Comparison of ENCODE assay signal across 12 mouse cellular contexts in genomic region chr5:33239111-33239714, GRCm38 (mm10). TPM values are rescaled to one million over a fixed set of nuclear protein-coding genes. Genes with fewer than 3 reads are reported as not detected.
DNase-seq lines count a peak whose midpoint lies in the region; ATAC-seq and TF ChIP-seq lines count a peak whose summit lies in the region.
"Had no signal": no experiment of that assay in that cellular context is flagged by ENCODE, and none has a peak within 500 bp of the region (broad histone marks: within the 10 kb centered on the region; RNA-seq: fewer than 3 reads in every experiment).

No protein-coding gene starts in this region.

- 0 out of 2 replicates have a peak, but pooled peaks cover 3% of the 10 kb centered on the region for H3K36me3 ChIP-seq in forebrain, embryonic 16.5 days (ENCODE audit: control insufficient read depth, insufficient read depth)
- peaks cover 24% of the 10 kb centered on the region for H3K36me3 ChIP-seq in forebrain, postnatal 0 days (ENCODE audit: insufficient read depth)
- peaks cover 32% of the 10 kb centered on the region for H3K36me3 ChIP-seq in hindbrain, embryonic 10.5 days
- H3K36me3 ChIP-seq in hindbrain, embryonic 16.5 days (ENCODE audit: control insufficient read depth, insufficient read depth, low read length) = no peaks in the 10 kb centered on the region
- H3K36me3 ChIP-seq in stomach, embryonic 15.5 days = no peaks in the 10 kb centered on the region

- no peak overlapping the region for H3K9ac ChIP-seq in forebrain, embryonic 16.5 days (replicated peaks; ENCODE audit: low read depth, low read length)
- H3K9ac ChIP-seq in forebrain, postnatal 0 days = no peak overlapping the region
- no peak overlapping the region for H3K9ac ChIP-seq in hindbrain, embryonic 16.5 days (ENCODE audit: low read depth, low read length)
- H3K9ac ChIP-seq in stomach, embryonic 15.5 days = no peak overlapping the region
- H3K9ac ChIP-seq: lung, embryonic 14.5 days; neural tube, embryonic 12.5 days had no signal

- WGBS in forebrain, embryonic 16.5 days = 77% methylated on average over 3 of the region's 3 CpGs
- 80% methylated on average over 3 of the region's 3 CpGs for WGBS in forebrain, postnatal 0 days
- WGBS in hindbrain, embryonic 10.5 days = 80% methylated on average over 3 of the region's 3 CpGs
- 80% methylated on average over 3 of the region's 3 CpGs for WGBS in hindbrain, embryonic 16.5 days
- 59% methylated on average over 3 of the region's 3 CpGs for WGBS in stomach, embryonic 15.5 days

- H3K4me1 ChIP-seq in forebrain, embryonic 16.5 days (replicated peaks; ENCODE audit: control insufficient read depth, insufficient read depth, low read length) = no peaks in the 10 kb centered on the region; the same call in 1 of the 2 replicates
- no peaks in the 10 kb centered on the region for H3K4me1 ChIP-seq in forebrain, postnatal 0 days (ENCODE audit: insufficient read depth)
- H3K4me1 ChIP-seq in hindbrain, embryonic 10.5 days (replicated peaks) = 0 out of 2 replicates have a peak, but pooled peaks cover 4% of the 10 kb centered on the region
- peaks cover 4% of the 10 kb centered on the region for H3K4me1 ChIP-seq in hindbrain, embryonic 16.5 days (ENCODE audit: control insufficient read depth, insufficient read depth, low read depth, low read length)
- peaks cover 2% of the 10 kb centered on the region; the same call in 1 of the 2 replicates for H3K4me1 ChIP-seq in embryonic fibroblast, embryonic 13.5 days (ENCODE audit: control insufficient read depth, insufficient read depth, low read length)
- H3K4me1 ChIP-seq in stomach, embryonic 15.5 days = peaks cover 33% of the 10 kb centered on the region
- H3K4me1 ChIP-seq: neural tube, embryonic 12.5 days had no signal

- no peak overlapping the region for H3K27ac ChIP-seq in forebrain, embryonic 16.5 days (ENCODE audit: low read length)
- H3K27ac ChIP-seq in forebrain, postnatal 0 days (ENCODE audit: low read depth, low read length) = no peak overlapping the region
- 0 out of 2 replicates have a peak overlapping the region, but pooled peaks have one; percentile 12 for H3K27ac ChIP-seq in hindbrain, embryonic 10.5 days
- H3K27ac ChIP-seq in hindbrain, embryonic 16.5 days (ENCODE audit: low read depth, low read length) = no peak overlapping the region
- peak overlapping the region; percentile 58; the same call in 1 of the 2 replicates for H3K27ac ChIP-seq in embryonic fibroblast, embryonic 13.5 days (ENCODE audit: insufficient read depth, low read length)
- H3K27ac ChIP-seq in stomach, embryonic 15.5 days = peak overlapping the region; percentile 74
- H3K27ac ChIP-seq: neural tube, embryonic 12.5 days had no signal

- TF ChIP-seq POLR2A in embryonic fibroblast, embryonic 13.5 days (IDR thresholded peaks at IDR 0.05; ENCODE audit: low read depth, low read length) = no peak

- no peak for DNase-seq in forebrain, postnatal 0 days
- DNase-seq in hindbrain, embryonic 10.5 days (ENCODE audit: low spot score) = no peak
- no peak for DNase-seq in embryo, embryonic 11 days
- no peak for DNase-seq in gastrocnemius, postnatal 25 days
- DNase-seq: kidney, adult 8-10 months; lung, embryonic 14.5 days had no signal

- H3K4me2 ChIP-seq in forebrain, embryonic 16.5 days (ENCODE audit: low read length) = no peak overlapping the region
- no peak overlapping the region for H3K4me2 ChIP-seq in forebrain, postnatal 0 days (ENCODE audit: low read depth)
- no peak overlapping the region for H3K4me2 ChIP-seq in hindbrain, embryonic 16.5 days (ENCODE audit: low read length)
- no peak overlapping the region for H3K4me2 ChIP-seq in stomach, embryonic 15.5 days
- H3K4me2 ChIP-seq: lung, embryonic 14.5 days; neural tube, embryonic 12.5 days had no signal

- 0 out of 2 replicates have a peak, but pooled peaks have one; percentile 22 for ATAC-seq in forebrain, embryonic 16.5 days
- ATAC-seq in forebrain, postnatal 0 days = no peak
- ATAC-seq in hindbrain, embryonic 16.5 days = no peak
- no peak for ATAC-seq in stomach, embryonic 15.5 days (ENCODE audit: insufficient read depth, low FRiP score, low read depth)
- ATAC-seq: midbrain, embryonic 16.5 days had no signal

- H3K9me3 ChIP-seq in forebrain, embryonic 16.5 days (ENCODE audit: control insufficient read depth, low read length) = no peaks in the 10 kb centered on the region
- no peaks in the 10 kb centered on the region for H3K9me3 ChIP-seq in forebrain, postnatal 0 days (ENCODE audit: low read length)
- H3K9me3 ChIP-seq in hindbrain, embryonic 10.5 days = no peaks in the 10 kb centered on the region
- H3K9me3 ChIP-seq in hindbrain, embryonic 16.5 days (ENCODE audit: control insufficient read depth, low read length) = no peaks in the 10 kb centered on the region
- H3K9me3 ChIP-seq in stomach, embryonic 15.5 days = no peaks in the 10 kb centered on the region
- H3K9me3 ChIP-seq: neural tube, embryonic 12.5 days had no signal

- H3K27me3 ChIP-seq in forebrain, embryonic 16.5 days (replicated peaks; ENCODE audit: control insufficient read depth, insufficient read depth, low read length) = no peaks in the 10 kb centered on the region
- H3K27me3 ChIP-seq in forebrain, postnatal 0 days (ENCODE audit: insufficient read depth, low read length) = no peaks in the 10 kb centered on the region
- H3K27me3 ChIP-seq in hindbrain, embryonic 10.5 days (ENCODE audit: insufficient read depth, poor library complexity, severe bottlenecking) = no peaks in the 10 kb centered on the region
- H3K27me3 ChIP-seq in hindbrain, embryonic 16.5 days (replicated peaks; ENCODE audit: control insufficient read depth, insufficient read depth, low read length) = no peaks in the 10 kb centered on the region
- H3K27me3 ChIP-seq in stomach, embryonic 15.5 days (replicated peaks) = no peaks in the 10 kb centered on the region
- H3K27me3 ChIP-seq: neural tube, embryonic 12.5 days had no signal

- H3K4me3 ChIP-seq in forebrain, embryonic 16.5 days (replicated peaks; ENCODE audit: low read length) = no peak overlapping the region
- H3K4me3 ChIP-seq in forebrain, postnatal 0 days (ENCODE audit: low read depth, low read length) = no peak overlapping the region
- no peak overlapping the region for H3K4me3 ChIP-seq in hindbrain, embryonic 10.5 days
- no peak overlapping the region for H3K4me3 ChIP-seq in hindbrain, embryonic 16.5 days (ENCODE audit: low read length)
- no peak overlapping the region for H3K4me3 ChIP-seq in embryonic fibroblast, embryonic 13.5 days (ENCODE audit: insufficient read depth, low read length)
- H3K4me3 ChIP-seq in stomach, embryonic 15.5 days (replicated peaks) = no peak overlapping the region
- H3K4me3 ChIP-seq: neural tube, embryonic 12.5 days had no signal

- no peak for TF ChIP-seq CTCF in forebrain, postnatal 0 days (IDR thresholded peaks at IDR 0.05; ENCODE audit: low read depth)
- TF ChIP-seq CTCF in embryonic fibroblast, embryonic 13.5 days (IDR thresholded peaks at IDR 0.05; ENCODE audit: borderline replicate concordance, insufficient read depth, low read length) = no peak

RNA-seq across cellular contexts. Expression of gene Spon2, which starts 21.0 kb away (rescaled TPM):
- 3.7 and 5.0 TPM in 2 replicates for polyA plus RNA-seq in forebrain, embryonic 16.5 days (2015; fragmentation: Nextera tagmentation; extraction: Ambion mirVana)
- 4.3 and 5.1 TPM in 2 replicates for total RNA-seq in forebrain, postnatal 0 days (2014; rRNA removed)
- 2.3 and 2.5 TPM in 2 replicates for polyA plus RNA-seq in forebrain, postnatal 0 days (2015; fragmentation: Nextera tagmentation; extraction: Ambion mirVana)
- 3.1 and 4.6 TPM in 2 replicates for polyA plus RNA-seq in hindbrain, embryonic 10.5 days (2016; fragmentation: Nextera tagmentation; extraction: Ambion mirVana)
- 4.7 and 6.2 TPM in 2 replicates for polyA plus RNA-seq in hindbrain, embryonic 16.5 days (2015; fragmentation: Nextera tagmentation; extraction: Ambion mirVana)
- 4.7 and 6.4 TPM in 2 replicates for polyA plus RNA-seq in embryonic fibroblast, embryonic 13.5 days (2011; ENCODE audit: insufficient read length, low read depth, missing spikeins)
- 38.2 and 41.8 TPM in 2 replicates for polyA plus RNA-seq in stomach, embryonic 15.5 days (2015; fragmentation: Nextera tagmentation; extraction: Ambion mirVana)
- total RNA-seq in gastrocnemius, postnatal 25 days (2021) = 1 to 10 TPM; 2.4 to 9.1 TPM

RNA-seq across cellular contexts. Expression of gene Ctbp1, which starts 35.6 kb away (rescaled TPM):
- polyA plus RNA-seq in forebrain, embryonic 16.5 days (2015; fragmentation: Nextera tagmentation; extraction: Ambion mirVana) = 496 and 540 TPM in 2 replicates
- 417 and 478 TPM in 2 replicates for total RNA-seq in forebrain, postnatal 0 days (2014; rRNA removed)
- 350 and 388 TPM in 2 replicates for polyA plus RNA-seq in forebrain, postnatal 0 days (2015; fragmentation: Nextera tagmentation; extraction: Ambion mirVana)
- polyA plus RNA-seq in hindbrain, embryonic 10.5 days (2016; fragmentation: Nextera tagmentation; extraction: Ambion mirVana) = 466 and 504 TPM in 2 replicates
- 402 and 446 TPM in 2 replicates for polyA plus RNA-seq in hindbrain, embryonic 16.5 days (2015; fragmentation: Nextera tagmentation; extraction: Ambion mirVana)
- 133 and 175 TPM in 2 replicates for polyA plus RNA-seq in embryonic fibroblast, embryonic 13.5 days (2011; ENCODE audit: insufficient read length, low read depth, missing spikeins)
- polyA plus RNA-seq in stomach, embryonic 15.5 days (2015; fragmentation: Nextera tagmentation; extraction: Ambion mirVana) = 298 and 323 TPM in 2 replicates
- 100 to 1,000 TPM; 188 to 210 TPM for total RNA-seq in gastrocnemius, postnatal 25 days (2021)

Comparison
In these comparisons a context has a peak if more than half of its experiments do, and no peak if none do; other contexts are left out.
1. H3K27ac ChIP-seq: peak in hindbrain, embryonic 10.5 days (single experiment), embryonic fibroblast, embryonic 13.5 days (single experiment) and stomach, embryonic 15.5 days (single experiment); none in forebrain, embryonic 16.5 days (single experiment), forebrain, postnatal 0 days (single experiment) and hindbrain, embryonic 16.5 days (single experiment).